Mouse (Mus musculus) heart, adult 8-10 months (tissue): Measurements from ENCODE around the gene Fras1. TPM values are rescaled to one million over a fixed set of nuclear protein-coding genes. Genes with fewer than 3 reads are reported as not detected.

Experiments
- DNase-seq: peaks from one replicate; pipeline ENCODE4 v3.0.0; 2022; ENCODE audit warnings: low spot score
- total RNA-seq, 4 experiments: library from RNA; stranded (reverse); gene quantifications; 2 replicates each; pipeline ENCODE4 v1.2.4; 2022

Gene Fras1
- total RNA-seq, 4 experiments from 2014 or later, result 0.73 to 2.6 (median 1.9) TPM

GRCm38 (mm10) chr5:96482054-96482453, 108.3 kb downstream of the Fras1 start:
- DNase-seq, result no peak

- no peak for DNase-seq
Measured at GRCm38 (mm10) chr5:96492497-96492896, 118.7 kb downstream of the Fras1 start.

- no peak for DNase-seq
Measured at GRCm38 (mm10) chr5:96494502-96495292, 120.9 kb downstream of the Fras1 start.

GRCm38 (mm10) chr5:96498083-96498482, 124.3 kb downstream of the Fras1 start:
- no peak for DNase-seq

- no peak for DNase-seq
Measured at GRCm38 (mm10) chr5:96501783-96502182, 128.0 kb downstream of the Fras1 start.

GRCm38 (mm10) chr5:96502400-96502799, 128.6 kb downstream of the Fras1 start:
- no peak for DNase-seq

GRCm38 (mm10) chr5:96511005-96511404, 137.2 kb downstream of the Fras1 start:
- DNase-seq, result no peak

- no peak for DNase-seq
Measured at GRCm38 (mm10) chr5:96513327-96513726, 139.6 kb downstream of the Fras1 start.

GRCm38 (mm10) chr5:96515860-96516311, 142.1 kb downstream of the Fras1 start:
- DNase-seq, result no peak

- no peak for DNase-seq
Measured at GRCm38 (mm10) chr5:96516329-96516728, 142.6 kb downstream of the Fras1 start.

- no peak for DNase-seq
Measured at GRCm38 (mm10) chr5:96521541-96521940, 147.8 kb downstream of the Fras1 start.

- DNase-seq, result no peak
Measured at GRCm38 (mm10) chr5:96522909-96523409, 149.2 kb downstream of the Fras1 start.

- no peak for DNase-seq
Measured at GRCm38 (mm10) chr5:96528296-96528695, 154.5 kb downstream of the Fras1 start.

- DNase-seq, result no peak
Measured at GRCm38 (mm10) chr5:96530516-96530915, 156.8 kb downstream of the Fras1 start.

- DNase-seq, result no peak
Measured at GRCm38 (mm10) chr5:96531962-96532361, 158.2 kb downstream of the Fras1 start.

GRCm38 (mm10) chr5:96536527-96536926, 162.8 kb downstream of the Fras1 start:
- DNase-seq, result no peak

- DNase-seq, result no peak
Measured at GRCm38 (mm10) chr5:96536937-96537336, 163.2 kb downstream of the Fras1 start.

- DNase-seq, result no peak
Measured at GRCm38 (mm10) chr5:96544112-96544511, 170.4 kb downstream of the Fras1 start.

- DNase-seq, result no peak
Measured at GRCm38 (mm10) chr5:96545994-96546393, 172.2 kb downstream of the Fras1 start.

- no peak for DNase-seq
Measured at GRCm38 (mm10) chr5:96554940-96555679, 181.4 kb downstream of the Fras1 start.

- no peak for DNase-seq
Measured at GRCm38 (mm10) chr5:96558049-96558804, 184.5 kb downstream of the Fras1 start.

GRCm38 (mm10) chr5:96574586-96574985, 200.8 kb downstream of the Fras1 start:
- DNase-seq, result no peak
